Mouse (Mus musculus) forelimb bud, embryonic 11.5 days (tissue): ENCODE results near the gene Kpna3.
"Not testable (repeated sequence)": the region's sequence is repeated elsewhere in the genome, so short reads cannot be mapped to it uniquely, and the experiment has no call there.

ENCODE experiments used
- DNase-seq: peaks from one replicate; pipeline ENCODE4 v3.0.0-alpha.2; 2012; ENCODE audit warnings: low read depth, low spot score

Kpna3 gene

GRCm38 (mm10) chr14:61404941-61405340 lies 34.7 kb downstream of the Kpna3 start:
- DNase-seq = peak; percentile 59

- DNase-seq = no peak
Observed at GRCm38 (mm10) chr14:61394745-61395144, 44.9 kb downstream of the Kpna3 start.

GRCm38 (mm10) chr14:61390586-61390985 lies 49.1 kb downstream of the Kpna3 start:
- no peak for DNase-seq

GRCm38 (mm10) chr14:61367290-61367689 lies 72.4 kb downstream of the Kpna3 start:
- DNase-seq = no peak

- no peak for DNase-seq
Observed at GRCm38 (mm10) chr14:61364656-61365055, 75.0 kb downstream of the Kpna3 start.

GRCm38 (mm10) chr14:61363734-61364133 lies 75.9 kb downstream of the Kpna3 start:
- DNase-seq = no peak

GRCm38 (mm10) chr14:61362268-61362667 lies 77.4 kb downstream of the Kpna3 start:
- DNase-seq = no peak

GRCm38 (mm10) chr14:61360981-61361511 lies 78.6 kb downstream of the Kpna3 start:
- DNase-seq = no peak

GRCm38 (mm10) chr14:61360131-61360980 lies 79.3 kb downstream of the Kpna3 start, which contains the start of gene Ebpl:
TSS of gene Ebpl (minus strand) at chr14:61360439.
- peak; percentile 78 for DNase-seq

GRCm38 (mm10) chr14:61354251-61355235 lies 85.1 kb downstream of the Kpna3 start:
- peak; percentile 8 for DNase-seq

GRCm38 (mm10) chr14:61350808-61351207 lies 88.9 kb downstream of the Kpna3 start:
- DNase-seq = no peak

- no peak for DNase-seq
Observed at GRCm38 (mm10) chr14:61349876-61350275, 89.8 kb downstream of the Kpna3 start.

GRCm38 (mm10) chr14:61346827-61347698 lies 92.6 kb downstream of the Kpna3 start:
- DNase-seq = no peak

- DNase-seq = no peak
Observed at GRCm38 (mm10) chr14:61344590-61344989, 95.1 kb downstream of the Kpna3 start.

GRCm38 (mm10) chr14:61339381-61339780 lies 100.3 kb downstream of the Kpna3 start:
- no peak for DNase-seq

- peak; percentile 83 for DNase-seq
Observed at GRCm38 (mm10) chr14:61330996-61331561, 108.6 kb downstream of the Kpna3 start.

GRCm38 (mm10) chr14:61330591-61330990 lies 109.1 kb downstream of the Kpna3 start:
- no peak for DNase-seq

- peak; percentile 18 for DNase-seq
Observed at GRCm38 (mm10) chr14:61327618-61328450, 111.8 kb downstream of the Kpna3 start.

- DNase-seq = not testable (repeated sequence)
Observed at GRCm38 (mm10) chr14:61327007-61327406, 112.7 kb downstream of the Kpna3 start.

GRCm38 (mm10) chr14:61322740-61323139 lies 116.9 kb downstream of the Kpna3 start:
- no peak for DNase-seq
